Mouse (Mus musculus) heart, adult 9 months (tissue): ENCODE measurements at regions not wholly inside any gene's neighbourhood (a gene's known extent, or its start where the extent isn't known, plus 50 kb on each side); places are given as distances from the start of the nearest gene placed in this dataset.

Experiments
- DNase-seq, 2 experiments: peaks; one replicate each; pipeline ENCODE4 v3.0.0; 2022; ENCODE audit warnings: low spot score in 2 of 2

GRCm38 (mm10) chr5:51840638-51841329, 273.3 kb upstream of the Ppargc1a start:
- DNase-seq, result no peak

- no peak for DNase-seq
Observed at GRCm38 (mm10) chr5:51839292-51839691, 271.8 kb upstream of the Ppargc1a start.

- DNase-seq, result no peak
Observed at GRCm38 (mm10) chr5:51830551-51830950, 263.0 kb upstream of the Ppargc1a start.

DNA sequence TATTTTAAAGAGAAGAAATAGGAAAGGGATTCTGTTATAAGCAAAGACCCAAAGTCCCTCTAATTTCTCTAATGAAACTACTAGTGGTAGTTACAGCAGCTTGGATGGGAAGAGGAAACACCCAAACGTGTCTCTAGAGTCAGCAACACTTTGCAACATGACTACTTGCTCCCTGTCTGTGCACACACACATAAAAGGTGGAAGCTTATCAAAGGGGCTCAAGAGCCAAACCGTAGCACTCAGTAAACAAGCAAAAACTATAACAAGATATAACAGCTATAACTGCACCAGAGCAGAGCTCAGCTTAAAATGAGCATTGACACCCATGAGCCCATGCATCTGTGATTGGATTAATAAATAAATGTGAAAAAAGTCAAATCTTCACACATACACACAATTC, 262.5 kb upstream of the Ppargc1a start:
- DNase-seq, result no peak

GRCm38 (mm10) chr5:51829606-51830005, 262.1 kb upstream of the Ppargc1a start:
- no peak for DNase-seq

DNA sequence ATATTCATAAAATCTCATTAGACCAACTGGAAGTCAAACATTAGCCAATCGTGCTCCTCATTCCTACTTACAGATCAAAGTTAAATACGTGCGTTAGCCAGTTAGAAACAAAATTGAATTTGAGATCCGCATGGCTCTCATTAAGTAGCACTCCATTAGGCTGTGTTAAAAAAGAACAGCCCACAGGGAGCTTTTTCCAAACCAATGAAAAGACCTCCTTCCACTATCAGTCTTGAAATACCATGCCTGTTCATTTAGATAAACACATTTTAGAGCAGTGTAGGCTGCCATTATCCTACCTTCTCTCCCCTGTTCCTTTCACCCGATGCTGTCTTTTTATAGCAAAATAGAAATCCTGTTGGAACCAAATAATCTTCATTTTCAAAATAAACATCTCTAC, 261.5 kb upstream of the Ppargc1a start:
- DNase-seq, result no peak

GRCm38 (mm10) chr5:51826269-51826668, 258.7 kb upstream of the Ppargc1a start:
- no peak for DNase-seq

DNA sequence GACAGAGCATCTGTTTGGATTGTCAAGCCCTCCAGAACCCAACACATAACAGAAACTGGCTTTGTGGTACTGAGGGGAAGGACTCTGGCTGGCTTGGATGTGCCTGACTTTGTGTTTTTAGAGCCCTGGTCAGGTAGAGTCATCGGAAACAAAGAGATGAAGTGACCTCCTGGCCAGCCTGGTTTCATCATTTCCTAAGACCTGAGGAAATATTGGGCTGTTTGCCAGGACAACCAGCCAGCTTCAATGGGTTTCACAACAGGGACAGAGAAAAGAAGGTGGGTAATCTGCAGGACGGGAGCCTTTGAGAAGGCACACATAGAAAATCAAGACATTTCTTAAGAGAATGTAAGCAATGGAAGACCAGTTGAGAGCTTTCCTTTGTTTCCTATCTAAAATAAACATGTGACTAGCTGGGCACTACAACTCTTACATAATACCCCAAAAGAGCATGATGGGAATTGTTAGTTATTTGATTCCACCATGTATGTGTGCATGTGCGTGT, 258.1 kb upstream of the Ppargc1a start:
- no peak for DNase-seq

- no peak for DNase-seq
Observed at GRCm38 (mm10) chr5:51824731-51825130, 257.2 kb upstream of the Ppargc1a start.

GRCm38 (mm10) chr5:51823657-51824056, 256.1 kb upstream of the Ppargc1a start:
- DNase-seq, result no peak

- DNase-seq, result no peak
Observed at GRCm38 (mm10) chr5:51816258-51816657, 248.7 kb upstream of the Ppargc1a start.

GRCm38 (mm10) chr5:51811728-51812127, 244.2 kb upstream of the Ppargc1a start:
- DNase-seq, result no peak

DNA sequence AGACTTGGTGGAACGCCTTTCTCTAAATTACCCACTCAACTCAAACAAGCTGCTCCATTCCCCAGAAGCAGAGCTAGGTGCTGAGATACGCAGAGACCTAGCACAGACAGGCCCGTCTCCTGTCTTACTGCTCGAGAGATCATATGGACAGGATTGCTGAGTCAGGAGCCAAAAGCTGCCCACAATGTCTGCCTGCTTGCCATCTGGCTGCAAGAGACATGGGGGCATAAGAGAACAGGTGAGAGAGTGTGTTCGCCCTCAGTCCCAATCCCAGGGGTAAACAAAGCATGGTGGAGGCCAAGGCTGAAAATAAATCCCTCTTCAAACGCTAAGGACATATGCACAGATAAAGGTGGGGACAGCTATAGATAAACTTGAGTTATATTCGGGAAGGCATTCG, 234.0 kb upstream of the Ppargc1a start:
- DNase-seq, result no peak

DNA sequence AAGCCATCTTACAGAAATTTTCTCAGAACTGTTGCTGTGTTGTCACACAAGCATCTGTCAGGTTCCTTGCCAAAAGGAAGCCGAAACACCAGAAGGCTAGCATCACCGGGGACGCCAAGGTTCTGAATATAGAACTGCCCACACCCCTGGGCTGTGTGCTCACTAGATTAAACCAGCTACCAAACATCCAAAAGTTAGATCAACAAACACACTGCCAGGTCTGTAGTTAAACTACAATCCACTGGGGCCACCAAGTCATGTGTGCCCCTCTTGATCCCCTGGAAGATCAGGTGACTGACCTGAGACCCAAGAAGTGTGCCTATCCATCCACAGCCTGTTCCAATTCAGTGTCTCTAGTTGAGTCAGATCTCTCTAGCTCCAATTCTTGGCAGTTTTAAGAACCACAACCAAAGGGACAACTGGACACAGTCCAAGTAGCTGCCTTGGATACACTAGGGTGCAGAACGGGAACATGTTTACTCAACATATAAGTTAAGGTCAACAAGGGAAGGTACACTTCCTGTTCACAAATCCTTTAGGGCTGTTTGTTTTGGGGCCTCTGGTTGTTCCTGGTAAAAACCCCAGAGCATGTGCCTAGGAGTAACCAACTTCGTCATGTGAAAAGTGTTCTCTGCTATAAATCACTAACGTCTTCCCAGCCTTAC, 232.0 kb upstream of the Ppargc1a start:
- no peak for DNase-seq

- no peak for DNase-seq
Observed at GRCm38 (mm10) chr5:51794097-51794496, 226.6 kb upstream of the Ppargc1a start.

DNA sequence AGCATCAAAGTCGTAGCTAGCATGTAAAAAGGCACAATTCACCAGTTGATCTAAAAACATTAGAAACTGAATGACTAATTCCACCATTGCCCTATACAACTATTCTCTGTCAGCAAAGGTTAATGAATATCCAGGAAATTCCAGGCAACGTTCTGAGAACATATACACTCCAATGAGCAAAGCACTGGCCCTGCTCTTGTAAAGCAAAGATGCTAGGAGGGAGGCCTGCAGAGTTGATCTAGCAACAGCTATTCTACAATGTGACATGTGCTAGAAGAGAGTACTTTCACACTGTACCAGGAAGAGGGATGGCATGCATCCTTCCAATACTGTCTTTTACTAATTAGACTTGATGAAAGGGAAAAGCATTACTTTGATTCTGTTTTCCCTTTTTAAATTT, 225.4 kb upstream of the Ppargc1a start:
- DNase-seq, result no peak

- DNase-seq, result no peak
Observed at GRCm38 (mm10) chr5:51788768-51789167, 221.2 kb upstream of the Ppargc1a start.

- no peak for DNase-seq
Observed at GRCm38 (mm10) chr5:51783523-51783922, 216.0 kb upstream of the Ppargc1a start.

DNA sequence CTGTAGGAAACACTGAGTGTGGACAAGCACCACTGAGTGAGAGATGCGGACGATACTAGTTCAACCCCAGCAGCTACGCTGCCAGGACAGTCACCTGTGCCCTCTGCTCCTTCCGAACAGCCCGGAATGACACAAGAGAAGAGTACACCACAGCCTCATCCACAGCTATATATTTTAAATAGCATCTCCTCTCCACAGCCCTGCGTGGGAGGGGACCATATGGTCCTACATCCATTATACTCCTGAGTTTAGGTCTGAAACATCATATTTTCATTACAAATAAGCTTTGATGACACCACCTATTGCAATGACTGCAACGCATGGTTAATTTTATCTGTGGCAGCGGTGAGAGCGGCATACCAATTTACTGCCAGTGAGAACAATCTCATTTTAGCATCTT, 215.6 kb upstream of the Ppargc1a start:
- DNase-seq, result no peak

- DNase-seq, result no peak
Observed at GRCm38 (mm10) chr5:51775502-51776145, 208.1 kb upstream of the Ppargc1a start.

- DNase-seq, result no peak
Observed at GRCm38 (mm10) chr5:51771655-51772054, 204.1 kb upstream of the Ppargc1a start.

DNA sequence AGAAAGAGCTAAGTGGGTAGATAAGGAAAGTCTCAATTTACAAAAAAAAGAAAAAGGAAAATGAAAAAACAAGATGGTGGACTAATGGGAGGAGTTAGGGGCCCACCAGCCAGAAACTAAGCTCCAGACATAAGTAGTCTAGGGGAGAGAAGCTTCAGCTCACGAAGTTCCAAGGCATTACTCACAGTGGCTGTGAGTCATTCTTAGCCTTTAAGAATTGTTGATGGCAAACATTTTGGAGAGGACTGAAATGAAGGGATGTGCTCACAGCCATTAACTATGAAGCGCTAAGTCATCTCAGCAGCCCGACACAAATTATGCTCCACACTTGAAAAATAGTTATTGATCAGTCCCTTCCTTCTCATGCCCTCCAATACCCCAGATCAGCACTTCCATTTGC, 198.6 kb upstream of the Ppargc1a start:
- no peak for DNase-seq

- DNase-seq, result no peak
Observed at GRCm38 (mm10) chr5:51764416-51764815, 196.9 kb upstream of the Ppargc1a start.
